Mouse (Mus musculus): ENCODE measurements at regions not wholly inside any gene's neighbourhood (a gene's known extent, or its start where the extent isn't known, plus 50 kb on each side); places are given as distances from the start of the nearest gene placed in this dataset.

- Histone ChIP-seq H3K4me3 (replicated peaks; ENCODE audit: low read length) (no peak overlapping the region), H3K4me1 (ENCODE audit: control insufficient read depth, insufficient read depth, low read length) (no peaks in the 10 kb centered on the region), H3K36me3 (ENCODE audit: control insufficient read depth, insufficient read depth, low read length) (no peaks in the 10 kb centered on the region), H3K9me3 (replicated peaks; ENCODE audit: control insufficient read depth, low read length) (no peaks in the 10 kb centered on the region), H3K27ac (ENCODE audit: low read length) (no peak overlapping the region), H3K4me2 (ENCODE audit: low read depth, low read length) (no peak overlapping the region), H3K27me3 (ENCODE audit: control insufficient read depth, insufficient read depth, low read length) (no peaks in the 10 kb centered on the region), H3K9ac (ENCODE audit: low read length) (no peak overlapping the region)
- peak; percentile 44; the same call in 1 of the 2 replicates for ATAC-seq (ENCODE audit: insufficient read depth, low FRiP score)
- 78% methylated on average over 11 of the region's 11 CpGs for WGBS
Measured at GRCm38 (mm10) chr6:24384193-24384888, 130.5 kb downstream of the Iqub start.

GRCm38 (mm10) chr6:24379859-24380258, 135.0 kb downstream of the Iqub start:
- 39% methylated on average over 2 of the region's 2 CpGs for WGBS
- Histone ChIP-seq H3K9ac (ENCODE audit: low read length) (no peak overlapping the region), H3K9me3 (replicated peaks; ENCODE audit: control insufficient read depth, low read length) (no peaks in the 10 kb centered on the region), H3K4me1 (ENCODE audit: control insufficient read depth, insufficient read depth, low read length) (no peaks in the 10 kb centered on the region), H3K4me2 (ENCODE audit: low read depth, low read length) (no peak overlapping the region), H3K27me3 (ENCODE audit: control insufficient read depth, insufficient read depth, low read length) (no peaks in the 10 kb centered on the region), H3K36me3 (ENCODE audit: control insufficient read depth, insufficient read depth, low read length) (no peaks in the 10 kb centered on the region), H3K27ac (ENCODE audit: low read length) (no peak overlapping the region), H3K4me3 (replicated peaks; ENCODE audit: low read length) (no peak overlapping the region)
- no peak for ATAC-seq (ENCODE audit: insufficient read depth, low FRiP score)

DNA sequence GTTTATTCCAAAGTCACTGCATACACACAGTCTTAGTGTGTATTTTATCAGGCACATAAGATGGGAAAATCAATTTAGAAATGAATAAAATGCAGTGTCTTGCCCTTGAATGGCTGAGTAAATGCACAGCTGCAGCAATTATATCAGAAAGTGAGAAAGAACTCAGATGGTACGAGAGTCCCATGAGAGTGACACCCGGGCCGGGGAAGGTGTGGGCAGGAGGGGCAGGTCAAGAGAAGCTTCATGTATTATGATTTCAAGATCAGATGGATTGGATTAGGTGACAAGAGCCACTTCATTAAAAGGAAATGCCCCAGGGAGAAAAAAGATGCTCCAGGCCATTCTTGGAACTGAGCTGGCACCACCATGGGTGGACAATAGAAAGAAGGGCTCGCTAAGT, 138.1 kb downstream of the Iqub start:
- no peak overlapping the region for H3K27ac ChIP-seq (ENCODE audit: low read length)
- WGBS: 80% methylated on average over 4 of the region's 4 CpGs
- no peak overlapping the region for H3K4me2 ChIP-seq (ENCODE audit: low read depth, low read length)
- H3K9ac ChIP-seq (ENCODE audit: low read length): no peak overlapping the region
- no peaks in the 10 kb centered on the region for H3K9me3 ChIP-seq (replicated peaks; ENCODE audit: control insufficient read depth, low read length)
- no peak overlapping the region for H3K4me3 ChIP-seq (replicated peaks; ENCODE audit: low read length)
- H3K36me3 ChIP-seq (ENCODE audit: control insufficient read depth, insufficient read depth, low read length): no peaks in the 10 kb centered on the region
- H3K27me3 ChIP-seq (ENCODE audit: control insufficient read depth, insufficient read depth, low read length): no peaks in the 10 kb centered on the region
- no peak for ATAC-seq (ENCODE audit: insufficient read depth, low FRiP score)
- H3K4me1 ChIP-seq (ENCODE audit: control insufficient read depth, insufficient read depth, low read length): no peaks in the 10 kb centered on the region

DNA sequence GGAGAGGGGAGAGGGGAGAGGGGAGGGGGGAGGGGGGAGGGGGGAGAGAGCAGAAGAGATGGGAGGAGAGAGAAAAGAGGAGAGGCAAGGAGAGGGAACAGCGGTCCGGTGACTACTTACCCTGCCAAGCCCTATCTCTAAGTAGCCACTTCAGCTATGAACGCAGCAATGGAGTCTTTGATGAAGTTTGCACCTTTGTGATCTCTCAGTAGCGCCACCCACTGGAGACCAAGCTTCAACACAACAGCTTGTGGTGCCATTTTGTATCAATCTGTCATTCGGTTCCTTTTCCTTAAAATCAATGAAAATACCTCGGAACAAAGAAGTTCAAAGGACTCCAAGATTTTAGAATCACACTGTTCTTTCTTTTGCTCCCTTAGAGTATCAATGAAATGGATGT, 141.7 kb downstream of the Iqub start:
- ATAC-seq (ENCODE audit: insufficient read depth, low FRiP score): no peak
- no peak overlapping the region for H3K27ac ChIP-seq (ENCODE audit: low read length)
- no peaks in the 10 kb centered on the region for H3K36me3 ChIP-seq (ENCODE audit: control insufficient read depth, insufficient read depth, low read length)
- no peak overlapping the region for H3K4me2 ChIP-seq (ENCODE audit: low read depth, low read length)
- no peak overlapping the region for H3K9ac ChIP-seq (ENCODE audit: low read length)
- H3K9me3 ChIP-seq (replicated peaks; ENCODE audit: control insufficient read depth, low read length): no peaks in the 10 kb centered on the region
- no peak overlapping the region for H3K4me3 ChIP-seq (replicated peaks; ENCODE audit: low read length)
- WGBS: 82% methylated on average over 6 of the region's 6 CpGs
- no peaks in the 10 kb centered on the region for H3K4me1 ChIP-seq (ENCODE audit: control insufficient read depth, insufficient read depth, low read length)
- no peaks in the 10 kb centered on the region for H3K27me3 ChIP-seq (ENCODE audit: control insufficient read depth, insufficient read depth, low read length)

GRCm38 (mm10) chr6:24371680-24372079, 143.2 kb downstream of the Iqub start:
- H3K4me2 ChIP-seq (ENCODE audit: low read depth, low read length): no peak overlapping the region
- H3K4me1 ChIP-seq (ENCODE audit: control insufficient read depth, insufficient read depth, low read length): no peaks in the 10 kb centered on the region
- no peak for ATAC-seq (ENCODE audit: insufficient read depth, low FRiP score)
- H3K27ac ChIP-seq (ENCODE audit: low read length): no peak overlapping the region
- no peaks in the 10 kb centered on the region for H3K36me3 ChIP-seq (ENCODE audit: control insufficient read depth, insufficient read depth, low read length)
- no peaks in the 10 kb centered on the region for H3K27me3 ChIP-seq (ENCODE audit: control insufficient read depth, insufficient read depth, low read length)
- no peaks in the 10 kb centered on the region for H3K9me3 ChIP-seq (replicated peaks; ENCODE audit: control insufficient read depth, low read length)
- 62% methylated on average over 1 of the region's 1 CpGs for WGBS
- no peak overlapping the region for H3K9ac ChIP-seq (ENCODE audit: low read length)
- no peak overlapping the region for H3K4me3 ChIP-seq (replicated peaks; ENCODE audit: low read length)

DNA sequence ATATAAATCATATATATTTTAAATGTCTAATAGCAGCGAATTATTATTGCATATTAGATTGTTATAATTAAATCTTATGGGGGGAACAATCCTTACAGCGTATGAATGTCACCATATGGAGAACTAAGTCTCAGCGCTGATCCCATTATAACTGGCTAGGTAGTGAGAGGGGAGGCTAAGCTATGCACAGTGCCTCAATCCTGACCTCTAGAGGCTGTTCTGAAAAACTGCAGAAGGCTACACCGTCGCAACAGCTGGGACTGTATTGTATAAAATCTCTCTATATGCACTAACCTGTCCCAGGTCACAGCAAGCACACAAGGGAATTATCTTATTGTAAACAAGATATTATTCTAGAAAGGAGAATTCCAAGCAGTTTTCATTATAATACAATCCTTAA, 164.0 kb downstream of the Iqub start:
- H3K27ac ChIP-seq (ENCODE audit: low read length): no peak overlapping the region
- H3K9me3 ChIP-seq (replicated peaks; ENCODE audit: control insufficient read depth, low read length): no peaks in the 10 kb centered on the region
- no peak overlapping the region for H3K4me3 ChIP-seq (replicated peaks; ENCODE audit: low read length)
- H3K36me3 ChIP-seq (ENCODE audit: control insufficient read depth, insufficient read depth, low read length): no peaks in the 10 kb centered on the region
- no peak overlapping the region for H3K9ac ChIP-seq (ENCODE audit: low read length)
- no peaks in the 10 kb centered on the region for H3K27me3 ChIP-seq (ENCODE audit: control insufficient read depth, insufficient read depth, low read length)
- no peak overlapping the region for H3K4me2 ChIP-seq (ENCODE audit: low read depth, low read length)
- 14% methylated on average over 5 of the region's 5 CpGs for WGBS
- peaks cover 9% of the 10 kb centered on the region; the same call in 1 of the 2 replicates for H3K4me1 ChIP-seq (ENCODE audit: control insufficient read depth, insufficient read depth, low read length)
- peak; percentile 62; the same call in 1 of the 2 replicates for ATAC-seq (ENCODE audit: insufficient read depth, low FRiP score)

DNA sequence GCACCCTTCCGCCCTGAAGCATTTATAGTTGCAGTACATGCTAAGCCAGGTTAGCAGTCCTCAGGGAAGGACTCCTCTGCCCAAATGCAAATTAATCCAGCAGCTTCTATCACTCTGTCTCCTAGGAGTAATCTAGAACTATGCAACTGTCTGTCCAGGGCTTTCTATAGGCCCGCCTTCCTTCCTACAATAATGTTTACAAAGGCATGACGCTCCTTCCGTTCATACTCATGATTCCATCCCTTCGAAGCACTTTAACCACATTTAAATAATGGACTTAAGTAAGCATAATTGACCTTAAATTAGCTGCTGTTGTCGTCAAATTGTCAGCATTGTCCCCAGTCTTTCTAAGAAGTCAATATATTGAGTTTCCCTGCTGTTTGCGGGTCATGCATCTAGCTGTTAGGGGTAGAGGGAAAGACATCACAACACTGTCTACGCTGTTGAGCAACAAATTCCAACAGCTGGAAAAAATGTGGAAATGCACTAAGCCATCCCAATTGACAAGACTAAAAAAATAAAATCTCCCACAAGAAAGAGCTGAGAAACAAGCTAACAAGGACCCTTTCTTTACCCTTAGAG, 166.3 kb downstream of the Iqub start:
- peaks cover 9% of the 10 kb centered on the region; the same call in 1 of the 2 replicates for H3K4me1 ChIP-seq (ENCODE audit: control insufficient read depth, insufficient read depth, low read length)
- no peak; the same call in 1 of the 2 replicates for ATAC-seq (ENCODE audit: insufficient read depth, low FRiP score)
- H3K27me3 ChIP-seq (ENCODE audit: control insufficient read depth, insufficient read depth, low read length): no peaks in the 10 kb centered on the region
- H3K9me3 ChIP-seq (replicated peaks; ENCODE audit: control insufficient read depth, low read length): no peaks in the 10 kb centered on the region
- WGBS: 49% methylated on average over 8 of the region's 8 CpGs
- no peak overlapping the region for H3K4me3 ChIP-seq (replicated peaks; ENCODE audit: low read length)
- H3K9ac ChIP-seq (ENCODE audit: low read length): no peak overlapping the region
- peak overlapping the region; percentile 37 for H3K27ac ChIP-seq (ENCODE audit: low read length)
- no peaks in the 10 kb centered on the region for H3K36me3 ChIP-seq (ENCODE audit: control insufficient read depth, insufficient read depth, low read length)
- H3K4me2 ChIP-seq (ENCODE audit: low read depth, low read length): peak overlapping the region; percentile 34

DNA sequence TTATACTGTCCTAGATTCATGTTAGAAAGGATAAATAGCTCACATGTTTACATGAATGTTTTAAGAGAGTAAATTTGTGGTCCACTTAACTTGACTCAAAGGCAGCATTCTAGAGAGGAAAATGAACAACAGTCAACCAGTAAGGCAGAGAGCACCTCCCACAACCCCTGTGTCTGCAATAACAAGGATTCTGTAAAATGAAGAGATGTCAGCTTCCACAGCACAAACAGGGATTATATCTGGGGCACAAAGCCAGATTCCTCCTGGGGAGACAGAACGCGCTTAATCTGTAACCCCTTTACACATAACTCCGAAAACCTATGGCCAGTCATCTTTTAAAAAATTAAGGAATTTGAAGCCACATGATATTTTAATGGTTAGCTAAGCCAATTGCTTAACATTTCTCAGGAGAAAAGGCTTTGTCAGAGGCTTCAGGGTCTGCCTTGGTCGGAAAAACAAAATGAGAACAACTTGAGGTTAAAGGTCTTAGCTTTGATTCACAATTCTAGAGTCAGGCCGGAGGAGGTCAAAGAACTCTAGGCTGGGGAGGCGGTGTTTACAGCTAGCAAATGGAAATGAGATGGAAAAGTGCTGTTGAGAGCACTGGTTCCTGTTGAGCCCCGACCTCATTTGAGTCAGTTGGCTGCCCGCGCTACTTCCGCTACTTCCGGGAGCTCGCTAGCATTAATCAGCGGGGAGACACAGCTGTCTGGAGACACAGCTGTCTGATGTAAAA, 167.0 kb downstream of the Iqub start:
- Histone ChIP-seq H3K27ac (ENCODE audit: low read length) (peak overlapping the region; percentile 37), H3K9me3 (replicated peaks; ENCODE audit: control insufficient read depth, low read length) (no peaks in the 10 kb centered on the region), H3K4me3 (replicated peaks; ENCODE audit: low read length) (no peak overlapping the region), H3K27me3 (ENCODE audit: control insufficient read depth, insufficient read depth, low read length) (no peaks in the 10 kb centered on the region), H3K4me2 (ENCODE audit: low read depth, low read length) (peak overlapping the region; percentile 34), H3K9ac (ENCODE audit: low read length) (no peak overlapping the region), H3K4me1 (ENCODE audit: control insufficient read depth, insufficient read depth, low read length) (peaks cover 9% of the 10 kb centered on the region; the same call in 1 of the 2 replicates), H3K36me3 (ENCODE audit: control insufficient read depth, insufficient read depth, low read length) (no peaks in the 10 kb centered on the region)
- 41% methylated on average over 13 of the region's 13 CpGs for WGBS
- peak; percentile 29; the same call in 1 of the 2 replicates for ATAC-seq (ENCODE audit: insufficient read depth, low FRiP score)

GRCm38 (mm10) chr6:24342471-24342870, 172.4 kb downstream of the Iqub start:
- Histone ChIP-seq H3K9ac (ENCODE audit: low read length) (no peak overlapping the region), H3K4me1 (ENCODE audit: control insufficient read depth, insufficient read depth, low read length) (no peaks in the 10 kb centered on the region), H3K9me3 (replicated peaks; ENCODE audit: control insufficient read depth, low read length) (no peaks in the 10 kb centered on the region), H3K27me3 (ENCODE audit: control insufficient read depth, insufficient read depth, low read length) (no peaks in the 10 kb centered on the region), H3K36me3 (ENCODE audit: control insufficient read depth, insufficient read depth, low read length) (no peaks in the 10 kb centered on the region), H3K4me2 (ENCODE audit: low read depth, low read length) (no peak overlapping the region), H3K27ac (ENCODE audit: low read length) (no peak overlapping the region), H3K4me3 (replicated peaks; ENCODE audit: low read length) (no peak overlapping the region)
- ATAC-seq (ENCODE audit: insufficient read depth, low FRiP score): no peak

Measured in stomach, embryonic 16.5 days (tissue).